Mouse (Mus musculus): ENCODE measurements at regions not wholly inside any gene's neighbourhood (a gene's known extent, or its start where the extent isn't known, plus 50 kb on each side); places are given as distances from the start of the nearest gene placed in this dataset.

- TF ChIP-seq CTCF (IDR thresholded peaks at IDR 0.05) (no peak), EP300 (IDR thresholded peaks at IDR 0.05) (no peak)
These were observed 216.8 kb downstream of the Hhipl2 start for GRCm38 (mm10) chr1:183634836-183635235.

All from lung, postnatal 0 days (tissue).